Mouse (Mus musculus) embryo, embryonic 11 days (tissue): ENCODE data around the gene Lrp6.

Source experiments
- DNase-seq: peaks from one replicate; pipeline ENCODE4 v3.0.0-alpha.2; 2015

The Lrp6 gene

DNA sequence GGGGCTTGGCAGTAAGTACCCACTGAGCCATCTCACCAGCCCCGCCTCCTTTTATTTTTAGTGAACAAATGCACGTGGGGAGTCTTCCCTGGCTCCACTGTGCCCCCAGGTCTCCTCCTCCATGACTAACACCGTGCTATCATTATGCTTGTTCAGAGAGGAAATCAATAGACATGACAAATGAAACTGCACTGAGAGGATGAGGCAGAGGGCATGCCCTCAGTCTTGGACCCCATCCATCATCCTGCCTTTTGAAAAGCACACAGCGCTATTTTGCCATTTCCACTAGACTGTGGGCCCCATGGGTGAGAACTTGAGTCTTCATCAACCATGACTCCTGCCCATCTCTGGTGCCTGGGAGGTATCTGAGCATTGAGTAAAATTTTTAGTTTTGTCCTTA lies 135.2 kb downstream of the Lrp6 start:
- no peak for DNase-seq

DNA sequence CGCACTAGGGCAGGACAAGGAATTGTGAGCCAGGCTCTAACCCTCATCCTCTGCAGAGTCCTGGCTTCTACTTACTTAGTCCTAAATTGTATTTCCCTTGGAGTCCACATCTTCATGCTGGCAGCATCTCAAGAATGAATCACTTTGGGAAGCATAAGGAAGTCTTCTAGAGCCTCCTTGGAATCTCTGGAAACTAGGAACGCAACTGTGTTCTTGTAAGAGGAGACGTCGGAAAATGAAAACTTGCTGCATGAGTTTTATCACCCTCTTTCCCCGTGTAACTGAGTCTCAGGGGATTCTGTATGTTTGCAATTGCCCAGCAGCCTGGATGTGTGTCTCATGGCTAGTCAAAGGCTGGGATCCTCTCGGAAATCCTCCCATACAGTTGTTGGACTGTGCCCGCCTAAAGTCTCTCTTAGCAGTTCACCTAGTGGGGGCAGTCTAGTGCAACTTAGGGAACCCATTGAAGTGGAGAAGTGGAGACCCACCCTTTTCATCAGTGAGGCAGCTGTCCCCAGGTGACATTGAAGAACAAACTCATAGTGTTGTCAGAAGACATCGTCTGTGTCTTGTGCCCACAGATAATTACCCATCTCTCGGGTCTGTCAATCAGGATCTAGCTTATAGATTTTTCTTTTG lies 136.5 kb downstream of the Lrp6 start:
- DNase-seq: no peak

DNA sequence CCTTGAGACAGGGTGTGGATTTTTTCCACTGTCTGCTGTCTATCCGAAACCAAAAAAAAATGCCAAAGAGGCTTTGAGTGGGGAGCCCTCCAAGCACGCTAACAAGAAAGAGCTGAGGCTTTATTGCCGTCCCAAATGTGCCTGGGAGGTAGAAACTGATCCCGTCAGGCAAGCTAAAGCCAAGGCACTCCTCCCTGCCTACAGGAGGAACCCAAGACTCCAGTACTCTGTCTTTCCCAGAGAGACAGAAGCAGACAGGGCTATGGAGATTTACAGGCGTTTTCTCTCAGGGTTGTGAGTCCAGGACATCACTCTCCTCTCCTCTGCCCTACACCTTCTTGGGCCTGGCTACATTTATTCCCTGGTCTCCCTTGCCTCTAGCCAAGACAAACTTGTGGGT lies 138.3 kb downstream of the Lrp6 start:
- DNase-seq: no peak

- no peak for DNase-seq
Observed at GRCm38 (mm10) chr6:134427165-134427564, 139.6 kb downstream of the Lrp6 start.

GRCm38 (mm10) chr6:134425216-134425717 lies 141.5 kb downstream of the Lrp6 start:
- DNase-seq: peak; percentile 85

GRCm38 (mm10) chr6:134421921-134422320 lies 144.8 kb downstream of the Lrp6 start:
- DNase-seq: no peak

- DNase-seq: no peak
Observed at GRCm38 (mm10) chr6:134420375-134420774, 146.4 kb downstream of the Lrp6 start.

- DNase-seq: no peak
Observed at GRCm38 (mm10) chr6:134417886-134418285, 148.9 kb downstream of the Lrp6 start.

DNA sequence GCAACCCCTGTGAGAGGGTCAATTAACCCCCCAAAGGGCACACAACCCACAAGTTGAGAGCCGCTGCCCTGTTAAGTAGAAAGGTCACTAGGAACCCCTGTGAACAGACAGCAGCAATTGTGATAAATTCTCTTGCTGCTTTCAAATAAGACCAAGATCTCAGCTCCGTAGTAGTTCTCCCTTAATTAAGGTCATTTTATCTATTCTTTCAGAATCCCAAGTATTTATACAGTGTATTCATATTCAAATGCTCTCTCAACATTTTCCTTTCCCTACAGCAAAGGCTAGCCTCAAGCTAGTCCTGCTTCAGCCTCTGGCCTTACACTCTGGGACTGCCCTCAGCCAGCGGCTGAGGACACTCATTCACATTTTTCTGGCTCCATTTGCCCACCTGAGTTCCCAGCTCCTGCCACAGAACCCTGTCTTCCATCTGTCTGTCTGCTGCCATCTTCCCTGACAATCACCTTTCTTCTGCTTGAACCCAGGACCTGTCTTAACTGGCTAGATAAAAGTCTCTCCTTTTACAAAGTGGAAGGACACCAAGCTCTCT lies 150.1 kb downstream of the Lrp6 start:
- DNase-seq: no peak

DNA sequence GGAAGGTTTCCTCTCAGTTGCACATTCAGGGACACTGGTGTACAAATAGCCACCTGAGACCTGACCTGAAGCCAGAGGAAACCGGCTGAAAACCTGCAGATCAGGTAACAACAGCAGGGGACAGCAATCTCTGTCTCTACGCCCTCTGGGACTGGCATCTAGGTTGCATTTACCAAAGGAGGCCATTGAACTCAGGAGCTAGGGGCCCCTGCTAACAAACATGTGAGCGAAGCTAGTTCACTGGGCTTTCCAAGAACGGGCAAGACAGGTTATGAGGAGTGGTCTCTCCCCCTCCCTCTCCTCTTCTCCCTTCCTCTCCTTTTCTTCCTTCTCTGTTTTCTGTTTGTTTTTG lies 152.3 kb downstream of the Lrp6 start:
- no peak for DNase-seq

GRCm38 (mm10) chr6:134413706-134414531 lies 152.8 kb downstream of the Lrp6 start:
- DNase-seq: peak; percentile 27

DNA sequence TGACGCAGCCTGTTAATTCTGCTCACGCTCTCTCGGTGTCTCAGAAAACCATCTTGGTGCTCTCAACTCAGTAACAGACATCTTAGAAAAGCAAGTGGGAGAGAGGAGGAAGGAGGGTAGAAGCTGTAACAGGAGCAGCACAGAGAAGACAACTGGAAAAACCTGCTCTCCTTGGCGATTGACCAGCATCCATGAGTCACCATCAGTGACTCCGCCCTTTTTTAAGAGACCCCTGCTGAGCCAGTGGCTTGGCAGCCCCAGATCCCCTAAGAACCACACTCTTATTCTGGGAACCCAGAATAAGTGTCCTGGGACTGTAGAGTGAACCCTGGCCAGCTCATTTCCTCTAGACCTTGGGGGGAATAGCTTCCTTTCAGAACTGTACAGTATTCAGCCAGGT lies 159.5 kb downstream of the Lrp6 start:
- DNase-seq: no peak

GRCm38 (mm10) chr6:134403684-134404070 lies 163.1 kb downstream of the Lrp6 start:
- no peak for DNase-seq

- peak; percentile 90 for DNase-seq
Observed at GRCm38 (mm10) chr6:134402914-134403683, 163.7 kb downstream of the Lrp6 start.
